Mouse (Mus musculus) urinary bladder, postnatal 0 days (tissue): ENCODE measurements around the gene Olfr605. TPM values are rescaled to one million over a fixed set of nuclear protein-coding genes. Genes with fewer than 3 reads are reported as not detected.

Experiments used
- microRNA-seq: library from miRNA; unstranded; fragments of <30 nt; microRNA quantifications from one replicate; pipeline ENCODE4, GENCODE M21; 2016
- polyA plus RNA-seq: library from polyadenylated mRNA; unstranded; fragments of >200 nt; fragmentation: Nextera tagmentation; extraction: Ambion mirVana; gene quantifications from 2 replicates; pipeline ENCODE4 v1.2.1, GENCODE M21; 2015

Olfr605 gene
- not detected in 2 replicates for polyA plus RNA-seq

GRCm38 (mm10) chr7:103445339-103445738 is at the start of gene Olfr605:
TSS of gene Olfr605 (minus strand) at chr7:103445439.

GRCm38 (mm10) chr7:103469577-103469976 is 24.3 kb upstream of the Olfr605 start, which contains the start of gene Olfr608:
TSS of gene Olfr608 (plus strand) at chr7:103469877.

GRCm38 (mm10) chr7:103448746-103449145 is 3.5 kb upstream of the Olfr605 start, which contains the start of gene Olfr606:
TSS of gene Olfr606 (plus strand) at chr7:103449046.

GRCm38 (mm10) chr7:103414772-103415171 is 30.5 kb downstream of the Olfr605 start, which contains the start of gene Usp17lc:
TSS of gene Usp17lc (plus strand) at chr7:103415072.

Small RNAs within 50 kb of the gene (microRNA-seq; reads per million reads assigned to microRNA genes)
- not detected for gene Gm25774

Other genes starting within 250 kb of the Olfr605 start
- not detected in 2 replicates for gene Olfr593, start 233.6 kb downstream of the Olfr605 start, polyA plus RNA-seq
- not detected in 2 replicates for gene Olfr594, start 228.4 kb downstream of the Olfr605 start, polyA plus RNA-seq
- not detected in 2 replicates for gene Usp17ld, start 192.9 kb downstream of the Olfr605 start, polyA plus RNA-seq
- gene Olfr596, start 139.8 kb downstream of the Olfr605 start, polyA plus RNA-seq, result not detected in 2 replicates
- not detected in 2 replicates for gene Olfr597, start 129.1 kb downstream of the Olfr605 start, polyA plus RNA-seq
- not detected in 2 replicates for gene Olfr598, start 121.9 kb downstream of the Olfr605 start, polyA plus RNA-seq
- gene Olfr599, start 109.5 kb downstream of the Olfr605 start, polyA plus RNA-seq, result not detected in 2 replicates
- gene Olfr600, start 95.8 kb downstream of the Olfr605 start, polyA plus RNA-seq, result not detected in 2 replicates
- gene Olfr601, start 82.8 kb downstream of the Olfr605 start, polyA plus RNA-seq, result not detected in 2 replicates
- gene Olfr603, start 59.3 kb downstream of the Olfr605 start, polyA plus RNA-seq, result not detected in 2 replicates
- gene Usp17lc, start 30.4 kb downstream of the Olfr605 start, polyA plus RNA-seq, result not detected in 2 replicates
- not detected in 2 replicates for gene Olfr606, start 3.6 kb upstream of the Olfr605 start, polyA plus RNA-seq
- gene Olfr607, start 18.7 kb upstream of the Olfr605 start, polyA plus RNA-seq, result not detected in 2 replicates
- not detected in 2 replicates for gene Olfr608, start 24.4 kb upstream of the Olfr605 start, polyA plus RNA-seq
- not detected in 2 replicates for gene Olfr609, start 52.6 kb upstream of the Olfr605 start, polyA plus RNA-seq
- gene Olfr610, start 66.7 kb upstream of the Olfr605 start, polyA plus RNA-seq, result not detected in 2 replicates
- not detected in 2 replicates for gene Olfr611, start 75.4 kb upstream of the Olfr605 start, polyA plus RNA-seq
- not detected in 2 replicates for gene Olfr612, start 97.3 kb upstream of the Olfr605 start, polyA plus RNA-seq
- not detected in 2 replicates for gene Olfr613, start 102.6 kb upstream of the Olfr605 start, polyA plus RNA-seq
- not detected in 2 replicates for gene Olfr615, start 110.6 kb upstream of the Olfr605 start, polyA plus RNA-seq
- gene Olfr616, start 123.7 kb upstream of the Olfr605 start, polyA plus RNA-seq, result not detected in 2 replicates
- not detected in 2 replicates for gene Olfr617, start 127.6 kb upstream of the Olfr605 start, polyA plus RNA-seq
- not detected in 2 replicates for gene Olfr618, start 144.7 kb upstream of the Olfr605 start, polyA plus RNA-seq
- not detected in 2 replicates for gene Olfr619, start 155.1 kb upstream of the Olfr605 start, polyA plus RNA-seq
- not detected in 2 replicates for gene Olfr620, start 167.1 kb upstream of the Olfr605 start, polyA plus RNA-seq
- not detected in 2 replicates for gene Olfr622, start 197.3 kb upstream of the Olfr605 start, polyA plus RNA-seq
- gene Olfr623, start 218.3 kb upstream of the Olfr605 start, polyA plus RNA-seq, result not detected in 2 replicates
- 0.05 TPM in 1 of 2 replicates, not detected in the other for gene Olfr624, start 225.8 kb upstream of the Olfr605 start, polyA plus RNA-seq
- not detected in 2 replicates for gene Olfr625-ps1, start 237.3 kb upstream of the Olfr605 start, polyA plus RNA-seq